Mouse (Mus musculus): ENCODE data around the gene Lrrc28. TPM values are rescaled to one million over a fixed set of nuclear protein-coding genes. Genes with fewer than 3 reads are reported as not detected.

Lrrc28 gene
- total and polyA plus RNA-seq, 3 experiments = 9.7 to 16.0 TPM; not detected in 1

GRCm38 (mm10) chr7:67639006-67639405 lies 6.1 kb downstream of the Lrrc28 start:
- H3K27ac ChIP-seq (ENCODE audit: control insufficient read depth, low read depth, low read length) = no peak overlapping the region
- H3K27me3 ChIP-seq (ENCODE audit: control insufficient read depth in 1 of 2, insufficient read depth in 2 of 2, low read length in 2 of 2) = no peaks in the 10 kb centered on the region
- no peaks in the 10 kb centered on the region for H3K79me2 ChIP-seq (ENCODE audit: control insufficient read depth, insufficient read depth, low read length, poor library complexity)
- H3K4me3 ChIP-seq (ENCODE audit: control insufficient read depth in 1 of 2, insufficient read depth in 1 of 2, low read depth in 2 of 2, low read length in 2 of 2) = no peak overlapping the region
- no peak overlapping the region for H3K9ac ChIP-seq (ENCODE audit: control insufficient read depth, low read depth, low read length, poor library complexity, severe bottlenecking)
- H3K9me3 ChIP-seq (replicated peaks; ENCODE audit: insufficient read depth, low read length) = no peaks in the 10 kb centered on the region
- TF ChIP-seq ELF1 (IDR thresholded peaks at IDR 0.05; ENCODE audit: low read depth, low read length) = no peak
- no peak for TF ChIP-seq EP300 (IDR thresholded peaks at IDR 0.05; ENCODE audit: low read depth in 1 of 2, low read length in 2 of 2)
- no peak for TF ChIP-seq POLR2AphosphoS5 (IDR thresholded peaks at IDR 0.05; ENCODE audit: borderline replicate concordance, low read depth, low read length)
- TF ChIP-seq NRF1 (IDR thresholded peaks at IDR 0.05; ENCODE audit: insufficient read depth, low read depth, low read length, poor library complexity, severe bottlenecking) = no peak
- TF ChIP-seq UBTF (IDR thresholded peaks at IDR 0.05; ENCODE audit: borderline replicate concordance, insufficient read depth, low read depth, low read length) = no peak
- no peak for TF ChIP-seq CTCF (IDR thresholded peaks at IDR 0.05 in 2 of 3, conservative IDR thresholded peaks at IDR 0.05 in 1 of 3; ENCODE audit: control insufficient read depth in 1 of 3, insufficient read depth in 1 of 3, low read depth in 2 of 3, low read length in 3 of 3, poor library complexity in 1 of 3, severe bottlenecking in 1 of 3)
- no peak for TF ChIP-seq CHD2 (IDR thresholded peaks at IDR 0.05; ENCODE audit: low read length)
- TF ChIP-seq POLR2AphosphoS2 (IDR thresholded peaks at IDR 0.05; ENCODE audit: low read length) = no peak
- no peak for TF ChIP-seq USF2 (IDR thresholded peaks at IDR 0.05; ENCODE audit: borderline replicate concordance in 1 of 2, insufficient read depth in 1 of 2, low read depth in 1 of 2, low read length in 2 of 2)
- TF ChIP-seq RCOR1 (IDR thresholded peaks at IDR 0.05; ENCODE audit: low read depth, low read length) = no peak
- TF ChIP-seq MAZ (IDR thresholded peaks at IDR 0.05; ENCODE audit: low read depth, low read length) = no peak
- no peak for TF ChIP-seq KAT2A (conservative IDR thresholded peaks at IDR 0.05; ENCODE audit: low read depth, low read length)
- no peak for TF ChIP-seq ZNF384 (IDR thresholded peaks at IDR 0.05; ENCODE audit: low read depth, low read length)
- TF ChIP-seq E2F4 (IDR thresholded peaks at IDR 0.05; ENCODE audit: borderline replicate concordance, low read depth, low read length) = no peak
- no peak for TF ChIP-seq JUND (IDR thresholded peaks at IDR 0.05; ENCODE audit: low read depth, low read length)
- TF ChIP-seq CHD1 (IDR thresholded peaks at IDR 0.05; ENCODE audit: low read depth, low read length) = no peak
- TF ChIP-seq TBP (IDR thresholded peaks at IDR 0.05; ENCODE audit: low read depth, low read length) = no peak
- no peak for TF ChIP-seq RAD21 (IDR thresholded peaks at IDR 0.05; ENCODE audit: low read depth, low read length)
- no peak for TF ChIP-seq MYB (IDR thresholded peaks at IDR 0.05; ENCODE audit: low read depth, low read length)
- TF ChIP-seq GATA1 (IDR thresholded peaks at IDR 0.05; ENCODE audit: low read depth, low read length) = no peak
- no peaks in the 10 kb centered on the region for H3K36me3 ChIP-seq (ENCODE audit: control insufficient read depth in 1 of 2, insufficient read depth in 2 of 2, low read length in 2 of 2)
- no peak for DNase-seq (ENCODE audit: low read depth, low spot score)
- no peaks in the 10 kb centered on the region for H3K4me1 ChIP-seq (ENCODE audit: control insufficient read depth in 1 of 2, insufficient read depth in 2 of 2, low read length in 2 of 2)

- no peak for DNase-seq (ENCODE audit: low read depth, low spot score)
- Histone ChIP-seq H3K4me1 (ENCODE audit: control insufficient read depth in 1 of 2, insufficient read depth in 2 of 2, low read length in 2 of 2) (no peaks in the 10 kb centered on the region), H3K4me3 (ENCODE audit: control insufficient read depth in 1 of 2, insufficient read depth in 1 of 2, low read depth in 2 of 2, low read length in 2 of 2) (no peak overlapping the region), H3K36me3 (ENCODE audit: control insufficient read depth in 1 of 2, insufficient read depth in 2 of 2, low read length in 2 of 2) (no peaks in the 10 kb centered on the region), H3K79me2 (ENCODE audit: control insufficient read depth, insufficient read depth, low read length, poor library complexity) (no peaks in the 10 kb centered on the region), H3K9me3 (replicated peaks; ENCODE audit: insufficient read depth, low read length) (no peaks in the 10 kb centered on the region), H3K9ac (ENCODE audit: control insufficient read depth, low read depth, low read length, poor library complexity, severe bottlenecking) (no peak overlapping the region), H3K27ac (ENCODE audit: control insufficient read depth, low read depth, low read length) (no peak overlapping the region), H3K27me3 (ENCODE audit: control insufficient read depth in 1 of 2, insufficient read depth in 2 of 2, low read length in 2 of 2) (no peaks in the 10 kb centered on the region)
- TF ChIP-seq CHD2 (IDR thresholded peaks at IDR 0.05; ENCODE audit: low read length) = no peak
- no peak for TF ChIP-seq GABPA (IDR thresholded peaks at IDR 0.05; ENCODE audit: low read depth, low read length)
- TF ChIP-seq POLR2A (IDR thresholded peaks at IDR 0.05; ENCODE audit: control insufficient read depth in 1 of 2, insufficient read depth in 1 of 2, low read depth in 1 of 2, low read length in 2 of 2, poor library complexity in 1 of 2) = no peak
- TF ChIP-seq POLR2AphosphoS2 (IDR thresholded peaks at IDR 0.05; ENCODE audit: low read length) = no peak
- TF ChIP-seq MAX (IDR thresholded peaks at IDR 0.05; ENCODE audit: low read length) = no peak
- no peak for TF ChIP-seq TCF12 (IDR thresholded peaks at IDR 0.05; ENCODE audit: low read depth, low read length)
Observed at GRCm38 (mm10) chr7:67636161-67636560, 8.9 kb downstream of the Lrrc28 start.
